Mouse (Mus musculus): ENCODE results near the gene Camta2. TPM values are rescaled to one million over a fixed set of nuclear protein-coding genes. Genes with fewer than 3 reads are reported as not detected.
A peak's percentile ranks its signal among the peaks of the same experiment; 100 is the strongest.

The Camta2 gene
- total RNA-seq (2021): 10 to 100 TPM; 39.2 to 39.6 TPM

- DNase-seq: peak; percentile 93 to 95
- intact Hi-C loops (cut with DNase I): loop anchor here (1.0 to 5.0 kb wide), 2 partner anchors 16 to 70 kb away; no protein-coding TSS in a partner anchor
These were observed at the start of gene Camta2 for GRCm38 (mm10) chr11:70687601-70688199. TSS of gene Camta2 (minus strand) at chr11:70688105.

DNA sequence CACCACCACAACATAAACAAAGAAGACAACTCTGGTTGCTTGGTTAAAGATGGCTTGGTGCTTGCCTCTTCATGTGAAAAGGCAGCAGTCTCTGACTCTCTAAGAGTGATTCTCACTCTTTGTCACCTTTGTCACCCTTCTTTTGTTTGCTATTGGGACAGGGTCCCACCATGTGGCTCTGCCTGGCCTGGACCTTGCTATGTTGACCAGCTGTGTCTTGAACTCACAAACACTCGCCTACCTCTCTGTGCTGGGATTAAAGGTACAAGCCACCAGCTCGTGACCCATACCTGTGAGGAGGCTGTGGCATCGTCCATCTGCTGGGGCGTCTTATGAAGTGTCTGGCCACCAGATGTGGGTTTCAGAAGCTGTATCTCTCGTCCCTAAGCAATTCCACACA, 45.4 kb upstream of the Camta2 start:
- DNase-seq: no peak
- intact Hi-C loops (cut with DNase I): no loop called here

GRCm38 (mm10) chr11:70731178-70731577, 43.3 kb upstream of the Camta2 start:
- intact Hi-C loops (cut with DNase I): no loop called here
- DNase-seq: no peak

DNA sequence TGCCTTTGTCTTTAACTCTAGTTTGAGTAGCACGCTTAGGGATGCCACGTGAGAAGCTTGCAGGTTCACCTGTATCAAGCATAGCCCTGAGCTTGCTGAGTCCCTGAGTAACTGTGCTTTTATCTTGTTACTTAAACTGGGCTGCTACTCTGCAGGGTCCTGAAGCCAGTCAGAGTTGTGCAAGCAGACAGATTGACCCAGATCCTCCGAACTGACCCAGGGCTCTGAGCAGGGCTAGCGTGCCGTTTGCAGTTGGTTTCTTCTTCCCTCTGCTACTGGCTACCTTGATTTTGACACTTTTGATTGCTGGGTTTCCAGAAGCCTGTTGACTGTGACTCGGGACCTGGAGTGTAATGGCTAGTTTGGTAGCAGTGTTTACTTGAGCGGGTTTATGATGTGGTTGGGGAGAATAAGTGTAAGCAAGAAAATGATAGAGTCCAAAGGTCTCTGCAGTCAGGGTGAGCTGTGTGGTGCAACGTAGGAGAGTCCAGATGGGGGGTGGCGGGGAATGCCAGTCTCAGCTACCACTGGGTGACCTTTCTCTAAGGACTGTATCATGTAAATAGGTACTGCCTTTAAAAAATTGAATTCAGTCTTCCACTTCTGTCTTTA, 42.6 kb upstream of the Camta2 start:
- intact Hi-C loops (cut with DNase I): no loop called here
- DNase-seq: no peak

DNA sequence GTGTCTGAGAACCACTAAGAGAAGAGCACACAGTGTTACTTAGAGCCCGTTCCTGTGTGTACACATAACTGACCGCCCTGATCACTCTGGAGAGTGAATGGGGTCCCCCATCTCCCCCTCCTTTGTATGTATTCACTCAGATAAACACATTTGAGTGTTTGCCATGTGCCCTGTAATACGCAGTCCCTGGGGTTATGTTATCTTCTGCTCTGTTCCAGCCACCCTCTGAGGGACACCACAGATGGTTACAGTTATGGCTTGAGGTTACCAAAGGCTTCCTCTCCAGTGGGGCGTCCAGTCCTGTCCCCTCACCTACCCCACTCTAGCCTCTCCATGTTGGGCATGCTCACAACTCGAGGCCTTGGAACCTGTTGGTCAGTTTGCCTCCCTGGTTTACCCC, 39.5 kb upstream of the Camta2 start:
- DNase-seq: no peak
- intact Hi-C loops (cut with DNase I): no loop called here

GRCm38 (mm10) chr11:70726585-70726984, 38.7 kb upstream of the Camta2 start:
- intact Hi-C loops (cut with DNase I): no loop called here
- DNase-seq: no peak

DNA sequence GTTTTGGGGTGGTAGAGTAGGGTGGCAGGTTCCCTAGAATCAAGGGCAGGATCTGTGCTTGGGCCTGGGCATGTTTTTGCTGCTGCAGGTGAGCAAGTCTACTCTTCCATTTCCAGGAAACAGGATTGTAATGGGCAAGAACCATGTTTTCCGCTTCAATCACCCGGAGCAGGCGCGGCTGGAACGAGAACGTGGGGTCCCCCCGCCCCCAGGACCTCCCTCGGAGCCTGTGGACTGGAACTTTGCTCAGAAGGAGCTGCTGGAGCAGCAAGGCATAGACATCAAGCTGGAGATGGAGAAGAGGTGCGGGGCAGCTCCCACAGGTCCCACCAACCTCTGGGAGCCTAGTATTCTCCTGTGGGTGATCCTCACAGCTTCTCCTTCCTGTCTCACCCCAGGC, 36.8 kb upstream of the Camta2 start:
- intact Hi-C loops (cut with DNase I): no loop called here
- DNase-seq: no peak

- DNase-seq: no peak
These were observed 33.2 kb upstream of the Camta2 start for GRCm38 (mm10) chr11:70721072-70721471.

GRCm38 (mm10) chr11:70720567-70720966, 32.7 kb upstream of the Camta2 start:
- no peak for DNase-seq
- intact Hi-C loops (cut with DNase I): no loop called here

More at GRCm38 (mm10) chr11:70721072-70721471, 33.2 kb upstream of the Camta2 start:
- intact Hi-C loops (cut with DNase I): no loop called here

- intact Hi-C loops (cut with DNase I): no loop called here
- no peak for DNase-seq
These were observed 30.6 kb upstream of the Camta2 start for GRCm38 (mm10) chr11:70718481-70718880.

GRCm38 (mm10) chr11:70715832-70716231, 27.9 kb upstream of the Camta2 start:
- intact Hi-C loops (cut with DNase I): no loop called here
- no peak for DNase-seq

GRCm38 (mm10) chr11:70713222-70713621, 25.3 kb upstream of the Camta2 start:
- DNase-seq: no peak
- intact Hi-C loops (cut with DNase I): no loop called here

GRCm38 (mm10) chr11:70711026-70711425, 23.1 kb upstream of the Camta2 start:
- DNase-seq: no peak
- intact Hi-C loops (cut with DNase I): no loop called here

GRCm38 (mm10) chr11:70706127-70706526, 18.2 kb upstream of the Camta2 start:
- DNase-seq: no peak
- intact Hi-C loops (cut with DNase I): no loop called here

DNA sequence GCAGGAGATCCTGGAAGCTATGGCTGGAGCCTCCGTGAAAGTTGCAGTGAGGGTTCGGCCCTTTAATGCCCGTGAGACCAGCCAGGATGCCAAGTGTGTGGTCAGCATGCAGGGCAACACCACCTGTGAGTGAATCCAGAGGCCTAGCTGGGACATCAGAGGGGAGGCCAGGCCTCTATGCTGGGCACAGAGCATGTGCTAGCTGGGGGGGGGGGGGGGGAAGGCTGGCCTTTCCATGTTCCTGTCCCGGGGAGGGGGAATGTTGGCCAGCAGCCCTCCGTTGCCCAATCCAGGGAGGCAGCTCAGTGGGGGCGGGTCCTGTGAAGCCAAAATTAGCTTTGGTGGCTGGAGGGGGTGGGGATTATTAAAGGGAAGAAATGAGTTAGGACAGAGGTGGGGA, 14.9 kb upstream of the Camta2 start:
- intact Hi-C loops (cut with DNase I): no loop called here
- DNase-seq: peak; percentile 70 to 72

GRCm38 (mm10) chr11:70701984-70702733, 14.3 kb upstream of the Camta2 start:
- intact Hi-C loops (cut with DNase I): loop anchor here (2.0 kb wide), 1 partner anchor 47 kb away; the partner anchor contains the start of gene Pfn1
- DNase-seq: peak; percentile 23 to 43

GRCm38 (mm10) chr11:70701221-70701955, 13.5 kb upstream of the Camta2 start:
- intact Hi-C loops (cut with DNase I): loop anchor here (2.0 kb wide), 1 partner anchor 47 kb away; the partner anchor contains the start of gene Pfn1
- DNase-seq: peak; percentile 23 to 35

DNA sequence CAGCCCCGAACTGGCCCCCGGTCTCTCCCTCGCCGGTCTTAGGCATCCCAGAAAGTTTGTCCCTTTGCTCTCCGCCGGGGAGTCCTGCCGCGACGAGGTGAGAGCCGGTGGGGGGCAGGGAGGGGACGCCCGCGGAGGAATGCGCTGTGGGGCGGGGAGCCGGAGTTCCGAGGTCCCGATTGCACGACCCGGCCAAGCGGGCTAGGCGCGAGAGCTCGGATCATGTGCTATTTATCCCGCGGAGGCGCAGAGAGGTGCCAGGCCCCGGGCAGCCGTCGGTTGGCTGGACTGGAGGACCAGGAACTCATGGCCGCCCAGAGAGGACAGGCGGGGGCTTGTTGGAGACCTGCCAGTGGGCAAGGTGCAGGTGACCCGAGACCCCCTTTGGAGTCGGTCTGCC, 12.7 kb upstream of the Camta2 start:
- DNase-seq: peak; percentile 78 to 88
- intact Hi-C loops (cut with DNase I): loop anchor here (2.0 kb wide), 1 partner anchor 46 kb away; the partner anchor contains the start of gene Pfn1

DNA sequence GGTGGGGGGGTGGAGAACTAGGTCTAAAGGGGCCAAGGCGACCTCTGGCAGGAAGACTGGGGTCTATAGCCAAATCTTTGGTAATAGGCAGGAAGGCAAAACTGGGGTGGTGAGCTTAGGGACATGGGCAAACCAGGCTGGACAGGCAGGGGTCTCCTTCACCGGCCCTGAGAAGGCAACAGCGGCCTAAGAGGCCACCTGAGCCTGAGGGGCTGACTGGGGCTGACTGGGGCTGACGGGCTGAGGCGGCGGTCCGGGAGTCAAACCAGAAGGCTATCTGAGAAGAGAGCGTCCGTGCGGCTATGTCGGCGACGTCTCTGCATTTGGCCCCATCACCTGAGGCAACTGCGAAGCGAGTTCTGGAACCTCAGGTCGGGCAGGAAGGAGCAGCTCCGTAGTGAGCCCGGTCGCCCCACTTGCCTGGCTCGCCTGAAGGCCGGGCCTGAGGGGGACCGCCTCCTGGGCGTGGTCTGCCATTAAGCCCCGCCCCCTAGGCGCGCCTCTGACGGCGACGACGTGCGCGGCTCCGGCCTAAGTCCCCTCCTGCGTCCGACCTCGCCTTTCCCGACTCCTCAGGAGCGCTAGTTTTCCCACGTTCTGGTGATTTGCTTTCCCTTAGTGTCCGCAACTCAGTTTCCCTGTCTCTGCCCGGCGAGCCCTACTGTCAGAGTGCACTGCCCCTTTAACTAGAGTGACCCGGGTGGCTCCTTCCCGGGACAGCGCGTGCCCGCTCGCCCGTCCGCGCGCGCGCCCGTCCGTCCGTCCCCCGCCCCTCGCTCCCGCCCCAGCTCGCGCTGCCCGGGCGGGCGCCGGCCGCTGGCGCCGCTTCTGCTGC, 12.0 kb upstream of the Camta2 start, which contains the start of the genes Inca1 and Kif1c:
TSS of gene Inca1 (minus strand) at position 434 of the 835 bp plus-strand sequence.
TSS of gene Kif1c (plus strand) at position 827 of the 835 bp plus-strand sequence.
- DNase-seq: peak; percentile 98 to 99
- intact Hi-C loops (cut with DNase I): loop anchor here (2.0 kb wide), 1 partner anchor 45 kb away; the partner anchor contains the start of gene Pfn1

- intact Hi-C loops (cut with DNase I): no loop called here
- DNase-seq: no peak
These were observed 11.1 kb upstream of the Camta2 start for GRCm38 (mm10) chr11:70699051-70699450.
